Mouse (Mus musculus): ENCODE results near the gene Dnase1l3. TPM values are rescaled to one million over a fixed set of nuclear protein-coding genes. Genes with fewer than 3 reads are reported as not detected.

Dnase1l3 gene
- polyA plus RNA-seq, 1 experiment from 2014 or later = 0.08 TPM

DNA sequence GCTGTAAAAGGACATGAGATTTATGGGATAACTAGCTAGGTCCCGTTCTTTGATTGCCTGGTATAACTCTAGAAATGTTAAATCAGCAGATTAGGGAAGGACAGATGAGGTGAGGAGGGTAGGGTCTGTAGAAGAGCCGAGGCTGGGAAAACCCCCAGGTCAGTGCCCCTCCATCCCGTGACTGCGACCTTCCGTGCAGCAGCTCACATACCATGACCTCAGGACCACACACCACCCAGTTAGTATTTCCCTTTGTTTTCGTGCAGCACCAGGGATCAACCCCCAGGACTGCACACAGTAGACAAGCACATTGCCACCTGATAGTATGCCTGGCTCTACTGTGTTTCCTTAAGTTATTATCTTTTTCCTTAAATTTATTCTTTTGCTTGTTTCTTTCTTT lies 30.1 kb upstream of the Dnase1l3 start:
- Histone ChIP-seq H3K36me3 (replicated peaks; ENCODE audit: control insufficient read depth, insufficient read depth, low read depth, low read length) (no peaks in the 10 kb centered on the region), H3K27me3 (ENCODE audit: control insufficient read depth, insufficient read depth, low read length) (no peaks in the 10 kb centered on the region), H3K4me3 (ENCODE audit: low read depth, low read length) (no peak overlapping the region), H3K4me2 (ENCODE audit: low read depth, low read length) (no peak overlapping the region), H3K9ac (replicated peaks; ENCODE audit: low read length) (no peak overlapping the region), H3K27ac (replicated peaks; ENCODE audit: low read depth, low read length) (no peak overlapping the region), H3K4me1 (ENCODE audit: control insufficient read depth, insufficient read depth, low read length) (no peaks in the 10 kb centered on the region), H3K9me3 (replicated peaks; ENCODE audit: control insufficient read depth, low read length) (no peaks in the 10 kb centered on the region)
- ATAC-seq (replicated peaks; ENCODE audit: insufficient number of reproducible peaks, low FRiP score, low TSS enrichment, low read depth) = no peak
- WGBS = 28% methylated on average over 6 of the region's 6 CpGs
- DNase-seq (ENCODE audit: low spot score) = no peak

DNA sequence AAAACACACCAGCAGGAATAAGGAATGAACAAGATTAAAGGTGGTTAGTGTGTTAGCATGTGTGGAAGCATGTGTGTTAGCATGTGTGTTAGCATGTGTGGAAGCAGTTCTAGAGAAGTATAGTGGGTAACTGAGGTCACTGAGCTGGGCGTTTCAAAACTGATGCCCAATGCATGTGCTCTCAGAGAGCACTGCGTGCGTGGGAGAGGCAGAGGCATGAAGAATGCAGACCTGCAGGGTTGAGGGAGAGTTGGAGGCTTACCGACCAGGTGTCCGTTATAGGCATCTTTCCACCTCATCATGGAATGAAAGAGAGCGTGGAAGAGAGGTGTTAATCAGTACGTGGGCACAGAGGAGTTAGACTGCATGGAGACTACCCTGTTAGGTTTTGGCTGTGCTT lies 26.2 kb upstream of the Dnase1l3 start:
- no peaks in the 10 kb centered on the region for H3K27me3 ChIP-seq (ENCODE audit: control insufficient read depth, insufficient read depth, low read length)
- ATAC-seq (replicated peaks; ENCODE audit: insufficient number of reproducible peaks, low FRiP score, low TSS enrichment, low read depth) (no peak), DNase-seq (ENCODE audit: low spot score) (no peak)
- no peaks in the 10 kb centered on the region for H3K4me1 ChIP-seq (ENCODE audit: control insufficient read depth, insufficient read depth, low read length)
- 93% methylated on average over 7 of the region's 7 CpGs for WGBS
- H3K36me3 ChIP-seq (replicated peaks; ENCODE audit: control insufficient read depth, insufficient read depth, low read depth, low read length) = no peaks in the 10 kb centered on the region
- H3K9me3 ChIP-seq (replicated peaks; ENCODE audit: control insufficient read depth, low read length) = no peaks in the 10 kb centered on the region
- H3K9ac ChIP-seq (replicated peaks; ENCODE audit: low read length) = no peak overlapping the region
- H3K4me2 ChIP-seq (ENCODE audit: low read depth, low read length) = no peak overlapping the region
- no peak overlapping the region for H3K27ac ChIP-seq (replicated peaks; ENCODE audit: low read depth, low read length)
- no peak overlapping the region for H3K4me3 ChIP-seq (ENCODE audit: low read depth, low read length)

DNA sequence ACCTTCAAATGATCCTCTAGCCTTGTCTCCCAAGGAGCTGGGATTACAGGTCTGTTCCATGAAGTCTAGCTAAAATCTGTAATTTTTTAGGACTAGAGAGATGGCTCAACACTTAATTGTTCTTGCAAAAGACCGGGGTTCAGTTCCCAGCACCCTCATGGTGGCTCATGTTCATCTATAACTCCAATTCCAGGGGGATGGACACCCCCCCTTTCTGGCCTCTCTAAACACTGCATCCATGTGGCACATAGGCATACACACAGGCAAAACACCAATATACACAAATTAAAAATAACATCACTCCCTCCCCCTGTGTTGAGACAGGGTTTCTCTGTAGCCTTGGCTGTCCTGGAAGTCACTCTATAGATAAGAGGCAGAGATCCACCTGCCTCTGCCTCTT lies 25.6 kb upstream of the Dnase1l3 start:
- H3K27ac ChIP-seq (replicated peaks; ENCODE audit: low read depth, low read length) = no peak overlapping the region
- DNase-seq (ENCODE audit: low spot score) = no peak
- H3K4me1 ChIP-seq (ENCODE audit: control insufficient read depth, insufficient read depth, low read length) = no peaks in the 10 kb centered on the region
- H3K9me3 ChIP-seq (replicated peaks; ENCODE audit: control insufficient read depth, low read length) = no peaks in the 10 kb centered on the region
- H3K9ac ChIP-seq (replicated peaks; ENCODE audit: low read length) = no peak overlapping the region
- H3K27me3 ChIP-seq (ENCODE audit: control insufficient read depth, insufficient read depth, low read length) = no peaks in the 10 kb centered on the region
- 91% methylated on average over 1 of the region's 1 CpGs for WGBS
- H3K4me2 ChIP-seq (ENCODE audit: low read depth, low read length) = no peak overlapping the region
- H3K4me3 ChIP-seq (ENCODE audit: low read depth, low read length) = no peak overlapping the region
- H3K36me3 ChIP-seq (replicated peaks; ENCODE audit: control insufficient read depth, insufficient read depth, low read depth, low read length) = no peaks in the 10 kb centered on the region
- ATAC-seq (replicated peaks; ENCODE audit: insufficient number of reproducible peaks, low FRiP score, low TSS enrichment, low read depth) = no peak

DNA sequence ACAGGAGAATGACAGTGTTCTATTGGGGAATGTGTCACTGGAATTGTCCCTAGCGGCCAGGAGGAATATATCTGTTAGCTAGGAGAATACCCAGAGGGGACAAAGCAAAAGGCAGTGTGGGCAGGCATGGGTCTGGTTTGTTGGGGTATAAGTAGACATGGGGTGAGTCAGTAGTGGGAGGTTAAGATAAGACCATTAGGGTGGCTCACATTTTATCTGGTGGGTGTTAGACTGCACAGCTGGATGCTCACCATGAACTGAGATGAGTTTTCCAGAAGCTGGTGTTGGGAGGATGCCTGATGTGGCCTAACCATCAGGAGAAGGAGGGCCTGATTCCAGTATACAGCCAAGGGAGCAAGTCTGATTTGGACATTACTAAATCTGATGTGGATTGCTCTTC lies 22.6 kb upstream of the Dnase1l3 start:
- ATAC-seq (replicated peaks; ENCODE audit: insufficient number of reproducible peaks, low FRiP score, low TSS enrichment, low read depth) (no peak), DNase-seq (ENCODE audit: low spot score) (no peak)
- Histone ChIP-seq H3K9me3 (replicated peaks; ENCODE audit: control insufficient read depth, low read length) (no peaks in the 10 kb centered on the region), H3K4me2 (ENCODE audit: low read depth, low read length) (no peak overlapping the region), H3K36me3 (replicated peaks; ENCODE audit: control insufficient read depth, insufficient read depth, low read depth, low read length) (no peaks in the 10 kb centered on the region), H3K27ac (replicated peaks; ENCODE audit: low read depth, low read length) (no peak overlapping the region), H3K4me3 (ENCODE audit: low read depth, low read length) (no peak overlapping the region), H3K9ac (replicated peaks; ENCODE audit: low read length) (no peak overlapping the region), H3K27me3 (ENCODE audit: control insufficient read depth, insufficient read depth, low read length) (no peaks in the 10 kb centered on the region), H3K4me1 (ENCODE audit: control insufficient read depth, insufficient read depth, low read length) (no peaks in the 10 kb centered on the region)
- 72% methylated on average over 1 of the region's 1 CpGs for WGBS

GRCm38 (mm10) chr14:8016276-8016675 lies 21.9 kb upstream of the Dnase1l3 start:
- Histone ChIP-seq H3K9me3 (replicated peaks; ENCODE audit: control insufficient read depth, low read length) (no peaks in the 10 kb centered on the region), H3K4me2 (ENCODE audit: low read depth, low read length) (no peak overlapping the region), H3K4me1 (ENCODE audit: control insufficient read depth, insufficient read depth, low read length) (no peaks in the 10 kb centered on the region), H3K27me3 (ENCODE audit: control insufficient read depth, insufficient read depth, low read length) (no peaks in the 10 kb centered on the region), H3K4me3 (ENCODE audit: low read depth, low read length) (no peak overlapping the region), H3K9ac (replicated peaks; ENCODE audit: low read length) (no peak overlapping the region), H3K36me3 (replicated peaks; ENCODE audit: control insufficient read depth, insufficient read depth, low read depth, low read length) (no peaks in the 10 kb centered on the region), H3K27ac (replicated peaks; ENCODE audit: low read depth, low read length) (no peak overlapping the region)
- DNase-seq (ENCODE audit: low spot score) = no peak
- ATAC-seq (replicated peaks; ENCODE audit: insufficient number of reproducible peaks, low FRiP score, low TSS enrichment, low read depth) = no peak
- WGBS = 86% methylated on average over 6 of the region's 6 CpGs

- 93% methylated on average over 6 of the region's 6 CpGs for WGBS
- no peaks in the 10 kb centered on the region for H3K36me3 ChIP-seq (replicated peaks; ENCODE audit: control insufficient read depth, insufficient read depth, low read depth, low read length)
- H3K9ac ChIP-seq (replicated peaks; ENCODE audit: low read length) = no peak overlapping the region
- H3K27me3 ChIP-seq (ENCODE audit: control insufficient read depth, insufficient read depth, low read length) = no peaks in the 10 kb centered on the region
- H3K4me1 ChIP-seq (ENCODE audit: control insufficient read depth, insufficient read depth, low read length) = no peaks in the 10 kb centered on the region
- no peak overlapping the region for H3K4me3 ChIP-seq (ENCODE audit: low read depth, low read length)
- no peak overlapping the region for H3K4me2 ChIP-seq (ENCODE audit: low read depth, low read length)
- H3K9me3 ChIP-seq (replicated peaks; ENCODE audit: control insufficient read depth, low read length) = no peaks in the 10 kb centered on the region
- DNase-seq (ENCODE audit: low spot score) (no peak), ATAC-seq (replicated peaks; ENCODE audit: insufficient number of reproducible peaks, low FRiP score, low TSS enrichment, low read depth) (no peak)
- H3K27ac ChIP-seq (replicated peaks; ENCODE audit: low read depth, low read length) = no peak overlapping the region
Observed at GRCm38 (mm10) chr14:8015756-8016155, 21.4 kb upstream of the Dnase1l3 start.

DNA sequence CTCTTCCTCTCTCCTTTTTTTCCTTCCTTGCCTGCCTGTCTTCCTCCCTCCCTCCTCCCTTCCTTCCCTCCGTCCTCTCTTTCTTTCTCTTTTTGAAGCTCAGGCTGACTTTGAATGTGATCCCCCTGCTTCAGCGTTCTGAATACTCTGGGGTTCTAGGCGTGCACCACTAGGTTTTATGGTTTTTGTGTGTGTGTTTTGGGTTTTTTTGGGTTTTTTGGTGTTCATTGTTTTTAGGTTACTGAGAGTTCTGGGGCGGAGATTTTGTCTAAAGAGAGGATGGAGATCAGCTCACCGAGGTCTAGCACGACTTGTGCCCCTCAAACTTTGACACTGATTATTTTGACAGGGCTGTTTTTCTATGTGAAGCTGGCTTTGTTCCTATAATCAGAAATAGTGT lies 17.6 kb upstream of the Dnase1l3 start:
- no peak overlapping the region for H3K4me2 ChIP-seq (ENCODE audit: low read depth, low read length)
- DNase-seq (ENCODE audit: low spot score) = no peak
- no peak overlapping the region for H3K4me3 ChIP-seq (ENCODE audit: low read depth, low read length)
- 74% methylated on average over 6 of the region's 6 CpGs for WGBS
- H3K4me1 ChIP-seq (ENCODE audit: control insufficient read depth, insufficient read depth, low read length) = no peaks in the 10 kb centered on the region
- H3K9ac ChIP-seq (replicated peaks; ENCODE audit: low read length) = no peak overlapping the region
- ATAC-seq (replicated peaks; ENCODE audit: insufficient number of reproducible peaks, low FRiP score, low TSS enrichment, low read depth) = no peak
- H3K36me3 ChIP-seq (replicated peaks; ENCODE audit: control insufficient read depth, insufficient read depth, low read depth, low read length) = no peaks in the 10 kb centered on the region
- no peak overlapping the region for H3K27ac ChIP-seq (replicated peaks; ENCODE audit: low read depth, low read length)
- H3K9me3 ChIP-seq (replicated peaks; ENCODE audit: control insufficient read depth, low read length) = no peaks in the 10 kb centered on the region
- H3K27me3 ChIP-seq (ENCODE audit: control insufficient read depth, insufficient read depth, low read length) = no peaks in the 10 kb centered on the region

DNA sequence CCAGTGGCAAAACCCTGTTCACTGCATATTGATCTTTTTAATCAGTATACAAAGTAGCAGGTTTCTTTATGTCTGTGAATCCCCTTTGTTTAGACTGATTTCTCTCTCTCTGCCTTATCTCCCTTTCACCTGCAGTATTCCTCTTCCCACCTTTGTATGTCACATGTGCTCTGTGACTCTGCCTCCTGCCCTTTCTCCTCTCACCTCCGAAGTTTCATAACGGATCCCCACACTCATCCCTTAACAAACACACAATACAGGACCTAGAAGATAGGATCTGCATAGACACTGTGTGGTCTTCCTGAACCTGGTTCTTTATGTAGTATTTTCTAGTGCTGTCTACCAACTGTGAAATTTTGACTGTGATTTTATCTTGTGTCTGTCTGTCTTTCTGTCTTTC lies 16.9 kb upstream of the Dnase1l3 start:
- Histone ChIP-seq H3K27me3 (ENCODE audit: control insufficient read depth, insufficient read depth, low read length) (no peaks in the 10 kb centered on the region), H3K36me3 (replicated peaks; ENCODE audit: control insufficient read depth, insufficient read depth, low read depth, low read length) (no peaks in the 10 kb centered on the region), H3K4me2 (ENCODE audit: low read depth, low read length) (no peak overlapping the region), H3K9me3 (replicated peaks; ENCODE audit: control insufficient read depth, low read length) (no peaks in the 10 kb centered on the region), H3K27ac (replicated peaks; ENCODE audit: low read depth, low read length) (no peak overlapping the region), H3K9ac (replicated peaks; ENCODE audit: low read length) (no peak overlapping the region), H3K4me1 (ENCODE audit: control insufficient read depth, insufficient read depth, low read length) (no peaks in the 10 kb centered on the region), H3K4me3 (ENCODE audit: low read depth, low read length) (no peak overlapping the region)
- WGBS = 85% methylated on average over 2 of the region's 2 CpGs
- DNase-seq (ENCODE audit: low spot score) = no peak
- ATAC-seq (replicated peaks; ENCODE audit: insufficient number of reproducible peaks, low FRiP score, low TSS enrichment, low read depth) = no peak

Data from embryonic facial prominence, embryonic 11.5 days (tissue).